Mouse (Mus musculus) heart, adult 2 months (tissue): ENCODE results near the gene Ggcx.

Experiments used
- CTCF ChIP-seq: fragments of 200-600 bp; IDR thresholded peaks from 2 replicates; pipeline ENCODE4 v1.8.1; 2022; ENCODE audit warnings: antibody characterized with exemption, mild to moderate bottlenecking, moderate library complexity
- POLR2A ChIP-seq: fragments of 200-500 bp; IDR thresholded peaks from 2 replicates; pipeline ENCODE4 v1.6.1; 2011; ENCODE audit warnings: mild to moderate bottlenecking, low read depth, low read length, control low read depth; ENCODE audit not compliant: insufficient read depth

- TF ChIP-seq CTCF (no peak), POLR2A (no peak)
Observed at GRCm38 (mm10) chr6:72429061-72429842, 15.1 kb downstream of the Ggcx start.
